Mouse (Mus musculus): Measurements from ENCODE around the gene Epn3.

Gene Epn3

DNA sequence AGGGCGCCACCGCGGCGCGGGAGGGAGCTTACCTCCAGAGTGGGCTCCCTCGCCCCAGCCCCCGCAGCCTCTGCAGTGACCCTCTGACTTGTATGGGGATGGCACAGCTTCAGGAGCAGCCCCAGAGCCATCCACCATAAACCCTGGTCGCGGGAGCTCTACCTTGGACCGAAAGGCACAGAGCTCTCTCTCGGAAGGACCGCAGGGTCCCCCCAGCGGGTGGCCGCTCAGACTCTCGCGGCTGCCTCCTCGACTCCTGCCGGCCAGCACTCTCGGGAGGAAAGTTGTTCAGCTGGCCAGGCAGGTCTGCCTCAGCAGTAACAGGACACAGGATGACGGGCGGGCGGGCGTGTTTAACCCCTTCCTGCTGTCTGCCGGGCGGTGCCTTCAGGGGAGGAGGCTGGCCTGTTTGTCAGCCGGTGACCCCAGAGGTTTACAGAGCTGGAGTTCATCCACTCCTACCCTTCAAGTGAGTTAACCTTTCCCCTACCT lies at the start of gene Epn3:
Gene Epn3, minus strand, starts transcription at position 314 of the 492 bp plus-strand sequence.
- in situ Hi-C loops (cut with MboI, MseI), result loop anchor here (10.0 kb wide), 1 partner anchor 255 kb away; the partner anchor contains the start of gene Wfikkn2

- in situ Hi-C loops (cut with MboI, MseI), result no loop called here
These were observed 49.3 kb upstream of the Epn3 start, which contains the start of gene Rsad1 for GRCm38 (mm10) chr11:94548888-94549690. Gene Rsad1, minus strand, starts transcription at chr11:94549255.

GRCm38 (mm10) chr11:94548041-94548784 lies 48.4 kb upstream of the Epn3 start:
- in situ Hi-C loops (cut with MboI, MseI), result no loop called here

DNA sequence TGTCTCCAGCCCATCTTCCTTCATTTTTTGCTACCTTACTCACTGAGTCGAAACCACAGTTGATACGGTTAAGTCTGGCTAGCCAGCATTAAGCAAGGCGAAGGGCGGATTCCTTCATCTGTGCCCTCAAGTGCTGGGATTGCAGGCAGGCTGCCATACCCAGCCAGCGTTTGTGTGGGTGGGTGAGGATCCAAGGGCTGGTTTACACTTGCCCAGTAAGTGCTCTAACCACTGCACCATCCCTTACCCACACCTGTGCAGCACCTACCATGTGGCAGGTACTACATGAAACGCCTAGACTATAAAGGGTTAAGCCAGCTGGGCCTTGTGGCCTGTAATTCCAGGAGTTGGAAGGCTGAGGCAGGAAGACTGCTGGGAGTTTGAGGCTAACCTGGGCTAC lies 47.5 kb upstream of the Epn3 start:
- in situ Hi-C loops (cut with MboI, MseI), result no loop called here

DNA sequence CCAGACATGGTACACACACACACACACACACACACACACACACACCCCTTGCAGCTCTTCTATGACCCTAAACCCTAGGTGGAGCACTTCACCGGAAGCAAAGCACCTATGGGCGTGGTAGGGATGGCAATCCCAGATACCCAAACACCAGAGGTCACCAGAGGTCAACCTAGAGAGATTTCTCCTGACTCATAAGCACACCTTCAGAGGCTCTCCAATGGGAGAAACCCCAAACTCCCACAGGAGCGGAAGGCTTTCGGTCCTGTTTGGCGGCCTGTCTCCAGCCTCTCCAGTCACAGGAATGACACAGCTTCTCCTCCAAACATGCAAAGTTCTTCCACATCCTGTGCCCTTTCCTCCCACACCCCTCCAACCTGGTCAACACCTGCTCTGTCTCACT lies 46.6 kb upstream of the Epn3 start:
- in situ Hi-C loops (cut with MboI, MseI), result no loop called here

DNA sequence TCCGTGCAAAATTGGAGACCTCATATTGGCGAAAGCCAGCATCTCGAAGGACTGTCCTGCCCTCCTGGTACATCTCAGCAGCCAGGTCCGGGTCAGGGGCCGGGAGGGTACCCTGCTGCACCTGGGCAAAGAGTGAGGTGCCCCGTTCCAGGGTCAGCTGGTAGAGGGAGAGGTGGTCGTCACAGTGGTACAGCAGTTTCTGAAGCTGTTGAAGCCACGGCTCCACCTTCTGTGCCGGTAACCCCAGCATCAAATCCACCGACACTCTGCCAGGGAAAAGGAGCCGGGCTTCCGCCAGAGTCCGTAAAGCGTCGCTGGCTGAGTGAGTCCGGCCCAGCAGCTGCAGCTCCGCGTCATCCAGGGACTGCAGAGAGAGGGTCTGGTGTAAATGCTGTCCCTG lies 44.6 kb upstream of the Epn3 start:
- in situ Hi-C loops (cut with MboI, MseI), result no loop called here

DNA sequence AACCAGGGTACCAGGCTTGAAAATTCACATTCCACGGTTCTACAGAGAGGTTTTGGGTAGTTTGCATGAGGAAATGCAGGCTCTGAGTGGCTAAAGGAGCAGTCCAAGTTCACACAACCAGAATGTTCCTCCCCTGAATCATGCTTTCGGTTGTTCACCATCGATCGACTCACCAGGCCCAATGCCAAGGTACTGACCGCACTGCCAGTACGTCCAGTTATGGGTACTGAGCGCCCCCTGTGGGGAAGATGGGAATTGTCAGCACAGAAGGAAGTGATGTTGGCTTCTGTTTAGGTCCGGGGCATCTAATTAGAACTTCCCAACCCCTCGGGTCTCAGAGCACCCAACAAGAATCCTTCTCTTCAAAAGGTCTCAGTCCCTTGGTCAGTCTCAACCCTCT lies 44.2 kb upstream of the Epn3 start:
- in situ Hi-C loops (cut with MboI, MseI), result no loop called here

- in situ Hi-C loops (cut with MboI, MseI), result no loop called here
These were observed 43.6 kb upstream of the Epn3 start for GRCm38 (mm10) chr11:94543344-94543743.

- in situ Hi-C loops (cut with MboI, MseI), result no loop called here
These were observed 42.6 kb upstream of the Epn3 start for GRCm38 (mm10) chr11:94542400-94542799.

GRCm38 (mm10) chr11:94539761-94540160 lies 40.0 kb upstream of the Epn3 start:
- in situ Hi-C loops (cut with MboI, MseI), result no loop called here

DNA sequence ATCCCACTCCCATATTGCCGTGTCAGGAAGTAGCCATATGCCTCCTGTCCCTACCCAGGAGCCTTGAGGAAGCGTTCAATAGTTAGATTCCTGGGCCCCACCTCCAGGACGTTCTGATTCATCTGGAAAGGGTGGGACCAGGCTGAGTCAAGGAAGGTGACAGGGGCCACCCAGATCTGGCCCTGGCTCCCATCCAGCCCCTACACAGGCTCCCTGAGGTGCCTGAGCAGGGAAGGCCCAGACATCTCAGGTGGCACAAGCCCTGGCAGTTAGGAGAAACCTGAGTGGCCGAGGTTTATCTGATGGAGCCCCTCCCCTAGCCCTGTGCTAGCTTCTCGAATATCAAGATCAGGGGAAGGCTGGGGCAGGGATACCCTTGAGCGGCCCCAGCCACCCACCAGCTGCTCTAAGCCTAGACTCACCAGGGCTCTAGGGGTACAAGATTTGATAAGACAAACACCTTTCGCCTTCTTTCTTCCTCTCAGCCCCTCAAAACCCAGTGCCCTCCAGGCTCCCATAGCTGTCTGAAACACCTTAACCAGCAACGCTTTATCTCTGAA lies 39.0 kb upstream of the Epn3 start:
- in situ Hi-C loops (cut with MboI, MseI), result no loop called here

DNA sequence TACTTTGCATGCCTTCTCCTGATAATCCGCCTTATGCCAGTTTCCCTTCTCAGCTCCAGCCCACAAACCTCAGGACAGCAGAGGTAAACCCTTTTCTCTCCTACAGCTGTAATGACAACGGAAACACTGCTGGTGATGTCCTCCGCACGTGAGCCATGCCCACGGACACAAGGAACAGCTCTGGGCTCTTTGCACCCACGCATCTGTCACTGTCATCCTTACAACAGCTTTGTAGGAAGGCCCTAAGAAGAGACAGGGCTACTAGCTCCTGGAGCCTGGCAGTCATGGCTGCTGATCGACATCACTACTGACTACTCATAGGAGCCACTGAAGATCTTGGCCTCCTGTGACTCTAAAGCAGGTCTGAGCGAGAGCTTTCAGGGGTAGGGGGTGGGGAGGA lies 33.4 kb upstream of the Epn3 start:
- in situ Hi-C loops (cut with MboI, MseI), result no loop called here

GRCm38 (mm10) chr11:94528879-94529278 lies 29.1 kb upstream of the Epn3 start:
- in situ Hi-C loops (cut with MboI, MseI), result no loop called here

GRCm38 (mm10) chr11:94526171-94526879 lies 26.6 kb upstream of the Epn3 start:
- in situ Hi-C loops (cut with MboI, MseI), result no loop called here

DNA sequence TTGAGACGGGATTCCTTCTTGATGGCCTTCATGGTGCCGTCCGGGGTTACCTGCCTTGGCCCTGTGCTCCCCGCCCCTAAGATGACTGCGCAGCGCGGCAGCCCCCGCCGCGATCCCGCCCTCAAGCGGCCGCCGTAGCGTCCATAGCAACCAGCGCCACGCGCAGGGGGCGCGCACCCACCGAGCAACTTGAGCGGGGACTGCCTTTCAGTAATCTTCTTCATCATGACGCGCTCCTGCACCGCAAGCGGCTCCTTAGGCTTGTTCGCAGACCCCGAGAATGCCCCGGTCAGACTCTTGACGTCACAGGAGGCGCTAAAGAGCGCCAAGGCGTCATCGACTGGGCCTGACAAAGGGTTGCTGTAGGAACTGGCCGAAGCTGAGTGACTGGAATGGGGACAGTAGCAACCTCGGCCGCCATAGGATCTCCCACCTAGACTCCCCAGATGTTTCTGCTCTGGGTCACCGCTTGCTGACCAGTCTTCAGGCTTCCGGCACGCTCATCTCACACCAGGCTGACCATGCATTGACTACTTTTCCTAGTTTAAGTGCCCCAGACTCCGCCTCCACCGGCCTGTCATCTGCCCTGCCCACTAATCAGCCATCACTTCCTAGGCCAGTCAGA lies 21.6 kb upstream of the Epn3 start, which contains the start of gene Mycbpap:
Gene Mycbpap, minus strand, starts transcription at position 524 of the 625 bp plus-strand sequence.
- in situ Hi-C loops (cut with MboI, MseI), result no loop called here

DNA sequence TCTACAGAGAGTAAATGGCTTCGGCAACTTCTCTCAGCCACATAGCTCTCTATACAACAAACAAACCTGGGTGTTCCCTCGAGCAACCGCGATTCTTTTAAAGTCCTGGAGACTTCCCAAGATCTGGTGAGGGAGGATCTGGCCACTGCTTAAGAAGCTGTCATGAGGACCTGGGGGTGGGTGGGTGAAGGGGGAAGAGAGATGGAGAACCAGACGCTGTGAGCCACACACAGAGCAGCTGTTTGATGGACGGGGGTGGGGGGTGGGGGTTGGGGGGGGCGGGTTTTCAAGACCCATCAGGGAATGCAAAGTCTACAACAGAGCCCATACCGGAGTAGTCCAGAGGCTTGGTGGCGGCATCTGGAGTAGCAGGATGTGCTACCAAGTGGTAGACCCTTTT lies 13.7 kb upstream of the Epn3 start:
- in situ Hi-C loops (cut with MboI, MseI), result no loop called here

DNA sequence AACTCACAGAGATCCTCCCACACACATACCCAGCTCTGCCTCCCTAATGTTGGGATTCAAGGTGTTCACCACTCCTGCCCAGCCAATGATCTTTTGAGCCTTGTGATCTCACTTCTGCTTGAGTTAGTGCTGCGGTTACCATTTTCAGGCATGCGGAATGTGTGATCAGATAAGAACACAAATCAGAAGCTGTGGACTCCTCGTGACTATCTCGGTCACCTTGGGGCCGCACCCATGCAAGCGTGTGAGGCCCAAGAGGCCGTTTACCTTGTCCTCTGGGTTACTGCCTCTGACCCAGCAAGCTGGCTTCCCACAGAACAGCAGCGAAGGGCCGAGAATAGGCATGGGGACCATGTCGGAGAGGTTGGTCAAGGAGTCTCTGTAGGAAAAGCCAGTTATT lies 9.2 kb upstream of the Epn3 start:
- in situ Hi-C loops (cut with MboI, MseI), result no loop called here

- in situ Hi-C loops (cut with MboI, MseI), result no loop called here
These were observed 1.7 kb upstream of the Epn3 start for GRCm38 (mm10) chr11:94501482-94501881.

- in situ Hi-C loops (cut with MboI, MseI), result no loop called here
These were observed 588 bp upstream of the Epn3 start for GRCm38 (mm10) chr11:94500362-94500761.

GRCm38 (mm10) chr11:94499035-94499434 lies 739 bp downstream of the Epn3 start:
- in situ Hi-C loops (cut with MboI, MseI), result loop anchor here (10.0 kb wide), 1 partner anchor 254 kb away; the partner anchor contains the start of gene Wfikkn2
